Mouse (Mus musculus) adrenal gland, adult 18-20 months (tissue): ENCODE measurements around the gene Rabgap1l. TPM values are rescaled to one million over a fixed set of nuclear protein-coding genes. Genes with fewer than 3 reads are reported as not detected.

Experiments used
- DNase-seq, 2 experiments: peaks; one replicate each; pipeline ENCODE4 v3.0.0; 2021 to 2022; ENCODE audit warnings: low spot score in 2 of 2
- total RNA-seq, 2 experiments: library from RNA; stranded (reverse); gene quantifications; 1 replicate in 1 of 2; 2 replicates in 1 of 2; pipeline ENCODE4 v1.2.3; 2021

Gene Rabgap1l
- total RNA-seq, 2 experiments from 2014 or later = 26.4 to 30.6 TPM

DNA sequence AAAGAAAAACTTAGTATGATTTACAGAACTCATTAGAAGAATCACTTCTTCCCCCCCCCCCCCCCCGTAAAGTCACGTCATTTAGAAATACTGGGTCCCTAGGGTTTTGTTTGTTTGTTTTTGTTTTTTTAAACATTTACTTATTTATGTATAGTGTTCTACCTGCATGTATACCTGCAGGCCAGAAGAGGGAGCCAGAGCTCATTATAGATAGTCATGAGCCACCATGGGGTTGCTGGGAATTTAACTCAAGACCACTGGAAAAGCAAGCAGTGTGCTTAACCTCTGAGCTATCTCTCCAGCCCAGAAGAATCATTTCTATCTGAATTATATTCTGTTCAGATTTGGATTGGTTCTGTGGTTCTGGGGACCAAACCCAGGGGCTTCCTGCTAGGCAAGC, 539.9 kb downstream of the Rabgap1l start:
- DNase-seq = no peak

- no peak for DNase-seq
Measured at GRCm38 (mm10) chr1:160251388-160252007, 541.5 kb downstream of the Rabgap1l start.

GRCm38 (mm10) chr1:160250782-160251181, 542.2 kb downstream of the Rabgap1l start:
- no peak for DNase-seq

- DNase-seq = no peak
Measured at GRCm38 (mm10) chr1:160249786-160250185, 543.2 kb downstream of the Rabgap1l start.

DNA sequence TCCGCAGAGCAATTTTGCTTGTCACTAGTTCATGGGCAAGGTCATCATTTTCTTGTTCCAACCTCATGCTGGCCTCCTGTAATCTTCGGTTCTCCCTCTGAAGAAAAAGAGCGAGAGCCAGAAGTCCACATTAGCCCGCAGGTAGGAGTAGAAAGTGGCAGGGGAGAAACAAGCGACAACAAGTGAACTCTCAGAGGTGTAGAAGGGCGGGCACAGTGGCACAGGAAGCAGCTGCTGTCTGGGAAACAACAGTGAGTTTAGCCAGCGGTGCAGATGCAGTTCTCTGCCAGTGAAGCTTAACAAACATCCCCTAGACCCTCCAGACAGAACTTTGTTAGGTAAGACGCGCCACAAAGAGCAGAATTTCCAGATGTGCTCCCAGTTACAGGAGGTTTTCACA, 545.5 kb downstream of the Rabgap1l start:
- no peak for DNase-seq

- no peak for DNase-seq
Measured at GRCm38 (mm10) chr1:160246844-160247243, 546.2 kb downstream of the Rabgap1l start.

DNA sequence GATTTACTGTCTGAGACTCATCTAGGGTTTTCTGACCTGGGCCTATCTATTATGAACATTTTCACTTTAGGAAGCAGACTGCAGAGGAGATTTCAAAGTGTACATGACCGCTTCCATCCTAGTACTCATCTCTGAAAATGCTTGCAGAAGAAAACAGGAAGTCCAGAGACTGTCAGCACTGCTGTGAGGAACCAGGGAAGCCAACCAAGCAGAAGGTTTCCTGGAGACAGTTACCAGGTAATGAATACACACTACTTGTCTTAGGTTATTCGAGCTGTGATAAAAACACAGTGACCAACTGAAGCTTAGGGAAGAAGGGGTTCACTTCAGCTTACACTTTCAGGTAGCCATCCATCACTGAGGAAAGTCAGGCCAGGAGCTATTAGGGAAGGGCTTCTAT, 547.1 kb downstream of the Rabgap1l start:
- no peak for DNase-seq

DNA sequence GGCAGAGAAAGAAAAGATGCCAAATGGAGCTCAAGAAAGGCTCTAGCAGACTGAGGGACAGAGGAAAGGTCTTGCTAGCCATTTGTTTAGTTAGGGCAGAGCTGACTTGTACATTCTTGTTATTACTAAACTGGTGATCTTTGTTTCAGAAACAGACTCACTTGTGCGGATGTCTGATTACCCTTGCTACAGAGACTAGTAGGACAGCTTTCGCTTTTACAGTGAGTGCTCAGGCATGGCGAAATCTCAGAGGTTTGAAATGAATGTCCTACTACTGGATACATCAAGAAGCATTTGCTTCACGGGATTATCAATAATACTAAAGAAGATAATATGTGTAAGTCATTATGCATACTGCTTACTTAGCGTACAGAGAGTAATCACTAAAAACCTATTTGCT, 548.3 kb downstream of the Rabgap1l start:
- DNase-seq = no peak

- DNase-seq = no peak
Measured at GRCm38 (mm10) chr1:160240091-160240490, 552.9 kb downstream of the Rabgap1l start.

GRCm38 (mm10) chr1:160238852-160239443, 554.1 kb downstream of the Rabgap1l start:
- DNase-seq = no peak

DNA sequence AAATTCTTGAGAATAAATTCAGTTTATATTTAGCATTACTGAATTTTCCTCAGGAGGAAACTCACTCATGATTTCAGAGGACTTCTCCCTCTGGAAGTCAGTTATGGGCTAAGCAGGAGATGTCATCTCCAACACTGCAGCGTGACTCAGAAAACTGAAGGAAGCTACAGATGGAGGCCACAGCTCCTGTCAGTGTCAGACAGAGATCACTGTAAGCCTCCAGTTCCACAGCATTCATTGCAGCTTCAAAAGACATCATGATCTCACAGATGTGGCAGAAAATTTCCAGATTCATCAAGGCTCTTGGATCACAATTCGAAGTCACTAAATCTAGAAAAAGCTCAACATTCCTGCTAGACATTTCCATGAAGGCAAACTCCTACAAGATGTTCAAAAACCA, 555.0 kb downstream of the Rabgap1l start:
- no peak for DNase-seq

DNA sequence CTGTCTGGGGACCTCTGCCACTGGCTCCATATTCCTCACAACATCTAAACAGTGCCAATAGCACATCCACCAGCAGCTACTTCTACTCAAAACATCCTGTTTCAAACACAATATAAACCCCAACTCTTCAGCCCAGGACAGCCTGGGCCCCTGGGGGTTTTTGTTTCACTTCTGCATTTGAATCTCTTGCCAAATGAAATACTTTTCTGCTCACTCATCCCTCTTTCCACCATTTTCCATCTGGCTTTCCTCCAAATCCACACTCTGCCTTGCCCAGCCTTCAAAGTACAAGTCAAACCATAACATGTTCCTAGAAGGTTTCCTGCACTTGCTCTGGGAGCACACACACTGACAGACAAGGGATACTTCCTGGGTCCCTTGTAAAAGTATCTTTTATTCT, 559.1 kb downstream of the Rabgap1l start:
- DNase-seq = no peak

- no peak for DNase-seq
Measured at GRCm38 (mm10) chr1:160232113-160232512, 560.9 kb downstream of the Rabgap1l start.

GRCm38 (mm10) chr1:160231013-160231412, 562.0 kb downstream of the Rabgap1l start:
- no peak for DNase-seq

- no peak for DNase-seq
Measured at GRCm38 (mm10) chr1:160227850-160228249, 565.2 kb downstream of the Rabgap1l start.

GRCm38 (mm10) chr1:160227196-160227595, 565.8 kb downstream of the Rabgap1l start:
- no peak for DNase-seq

DNA sequence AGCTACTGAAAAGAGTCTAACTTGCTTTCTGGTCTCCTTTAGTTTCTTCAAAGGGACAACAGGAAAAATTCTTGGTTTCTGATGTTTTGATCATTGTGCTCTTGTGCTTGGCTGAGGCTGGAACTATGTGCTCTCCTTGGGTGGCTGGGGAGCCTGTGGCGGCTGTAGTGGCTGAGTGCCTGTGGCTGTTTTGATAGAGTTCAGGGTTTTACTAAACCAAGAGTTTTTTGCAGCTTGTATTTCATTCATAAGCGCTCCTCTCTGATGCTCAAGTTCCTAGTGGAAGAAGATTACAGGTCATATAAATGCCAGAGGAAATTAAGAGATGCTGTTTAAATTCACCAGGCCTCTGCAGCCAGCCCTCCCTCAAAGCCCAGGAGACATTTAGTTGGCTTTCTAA, 568.9 kb downstream of the Rabgap1l start:
- no peak for DNase-seq

DNA sequence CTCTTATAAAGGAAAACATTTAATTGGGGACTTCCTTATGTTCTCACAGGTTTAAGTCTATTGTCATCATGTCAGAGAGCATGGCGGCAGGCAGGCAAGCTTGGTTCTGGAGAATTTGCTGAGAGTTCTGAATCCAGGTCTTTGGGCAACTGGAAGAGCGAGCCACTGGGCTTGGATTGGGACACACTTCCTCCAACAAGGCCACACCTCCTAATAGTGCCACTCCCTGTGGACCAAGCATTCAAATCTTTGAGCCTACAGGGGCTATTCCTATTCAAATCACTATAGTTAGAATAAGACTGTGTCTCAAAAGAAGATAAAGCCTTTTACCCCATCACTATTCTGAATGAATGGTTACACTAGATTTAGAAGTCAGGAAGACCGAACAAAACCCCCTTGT, 575.1 kb downstream of the Rabgap1l start:
- DNase-seq = no peak

GRCm38 (mm10) chr1:160214171-160214570, 578.8 kb downstream of the Rabgap1l start:
- DNase-seq = no peak

GRCm38 (mm10) chr1:160212703-160213669, 580.0 kb downstream of the Rabgap1l start, which contains the start of gene Cacybp:
TSS of gene Cacybp (minus strand) at chr1:160212875.
- DNase-seq = peak; percentile 100

DNA sequence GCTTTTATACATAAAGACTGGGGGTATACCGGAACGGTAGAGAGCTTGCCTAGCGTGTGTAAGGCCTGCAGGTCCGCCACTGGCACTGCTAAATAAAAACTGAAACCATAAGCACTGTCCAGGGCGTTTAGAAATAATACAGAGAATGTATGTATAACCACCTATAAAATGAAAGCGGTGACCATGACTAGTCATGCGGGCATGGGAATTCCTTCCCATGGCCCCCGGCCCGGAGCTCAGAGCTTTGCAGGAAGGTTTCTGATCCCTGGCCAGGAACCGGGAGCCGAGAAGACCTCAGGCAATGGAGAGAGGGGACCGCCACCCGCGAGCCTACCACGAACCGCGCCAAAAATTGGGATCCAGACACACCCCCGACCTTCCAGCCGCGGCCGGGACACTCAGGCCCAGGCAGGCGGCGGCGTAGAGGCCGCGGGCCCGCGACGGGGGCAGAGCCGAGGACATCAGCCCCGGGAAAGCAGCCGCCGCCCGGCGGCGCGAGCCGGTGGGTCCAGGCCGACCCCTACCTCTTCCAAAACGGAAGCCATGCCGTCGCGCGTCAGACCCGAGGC, 580.8 kb downstream of the Rabgap1l start:
- no peak for DNase-seq
